Mouse (Mus musculus) embryonic facial prominence, embryonic 13.5 days (tissue): ENCODE measurements around the gene Tbc1d4. TPM values are rescaled to one million over a fixed set of nuclear protein-coding genes. Genes with fewer than 3 reads are reported as not detected.

Experiments
- ATAC-seq: fragments of 200-750 bp; cut with Nextera tagmentation; 2 replicates; pipeline ENCODE4 v1.8.0; 2017; ENCODE audit warnings: low read depth; ENCODE audit not compliant: insufficient number of reproducible peaks, insufficient read depth, low FRiP score, low TSS enrichment
- H3K27ac ChIP-seq: fragments of 300-500 bp; sonication (generic); 2 replicates; pipeline ENCODE4 v1.5.1; 2015; ENCODE audit warnings: moderate library complexity, mild to moderate bottlenecking, inconsistent platforms
- H3K27me3 ChIP-seq: fragments of 300-500 bp; sonication (generic); 2 replicates; pipeline ENCODE4 v1.6.1; 2015; ENCODE audit warnings: mild to moderate bottlenecking, inconsistent platforms
- H3K36me3 ChIP-seq: fragments of 300-500 bp; sonication (generic); 2 replicates; pipeline ENCODE4 v1.6.1; 2015; ENCODE audit warnings: mild to moderate bottlenecking, inconsistent platforms
- H3K4me1 ChIP-seq: fragments of 300-500 bp; sonication (generic); 2 replicates; pipeline ENCODE4 v1.6.1; 2015; ENCODE audit warnings: inconsistent platforms
- H3K4me2 ChIP-seq: fragments of 300-500 bp; sonication (generic); 2 replicates; pipeline ENCODE4 v1.6.1; 2015; ENCODE audit warnings: moderate library complexity, mild to moderate bottlenecking, inconsistent platforms
- H3K4me3 ChIP-seq: fragments of 300-500 bp; sonication (generic); 2 replicates; pipeline ENCODE4 v1.5.1; 2015; ENCODE audit warnings: mild to moderate bottlenecking, inconsistent platforms
- H3K9ac ChIP-seq: fragments of 300-500 bp; sonication (generic); 2 replicates; pipeline ENCODE4 v1.6.1; 2015; ENCODE audit warnings: mild to moderate bottlenecking, inconsistent platforms
- H3K9me3 ChIP-seq: fragments of 300-500 bp; sonication (generic); 2 replicates; pipeline ENCODE4 v1.6.1; 2016; ENCODE audit warnings: inconsistent platforms
- WGBS: fragments of 180-500 bp; shearing (Covaris S2); methylation state at CpG from one replicate; pipeline ENCODE4 v1.1.7; 2015; ENCODE audit warnings: mixed read lengths; 5-methylcytosine and 5-hydroxymethylcytosine counted together
- polyA plus RNA-seq: library from polyadenylated mRNA; unstranded; fragments of >200 nt; fragmentation: Nextera tagmentation; extraction: Ambion mirVana; gene quantifications from 2 replicates; pipeline ENCODE4 v1.2.1, GENCODE M21; 2015

Tbc1d4 gene
- polyA plus RNA-seq, 1 experiment from 2014 or later: 11.1 TPM

DNA sequence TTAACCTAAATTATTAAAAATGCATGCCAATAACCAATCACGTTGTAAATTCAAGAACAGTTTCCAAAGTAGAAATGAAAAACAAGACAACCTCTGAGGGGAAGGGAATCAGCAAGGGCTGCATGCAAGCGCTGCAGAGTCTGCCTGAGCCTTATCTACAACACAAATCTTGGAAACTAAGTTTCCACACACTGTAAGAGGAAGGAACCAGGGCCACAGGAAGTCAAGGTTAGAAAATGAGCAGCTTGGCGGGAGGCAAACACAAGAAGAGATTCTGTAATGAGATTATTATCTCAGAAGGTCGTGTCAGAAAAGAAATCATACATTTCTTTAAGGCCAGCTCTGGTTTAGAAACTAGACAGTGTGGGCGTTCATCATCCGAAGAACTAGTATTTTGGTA lies 156.1 kb downstream of the Tbc1d4 start:
- no peak overlapping the region for H3K9ac ChIP-seq
- ATAC-seq: no peak
- H3K27ac ChIP-seq: no peak overlapping the region

GRCm38 (mm10) chr14:101447857-101448256 lies 161.1 kb downstream of the Tbc1d4 start:
- H3K4me2 ChIP-seq: no peak overlapping the region
- H3K36me3 ChIP-seq: peaks cover 5% of the 10 kb centered on the region
- H3K27ac ChIP-seq: no peak overlapping the region
- no peaks in the 10 kb centered on the region for H3K4me1 ChIP-seq
- WGBS: 87% methylated on average over 4 of the region's 4 CpGs
- H3K9ac ChIP-seq: no peak overlapping the region
- H3K27me3 ChIP-seq: no peaks in the 10 kb centered on the region
- ATAC-seq: no peak
- no peaks in the 10 kb centered on the region for H3K9me3 ChIP-seq
- no peak overlapping the region for H3K4me3 ChIP-seq

More for the DNA sequence above, 156.1 kb downstream of the Tbc1d4 start:
- Histone ChIP-seq H3K36me3 (peaks cover 5% of the 10 kb centered on the region; the same call in 1 of the 2 replicates), H3K4me3 (no peak overlapping the region), H3K4me1 (no peaks in the 10 kb centered on the region), H3K9me3 (no peaks in the 10 kb centered on the region), H3K27me3 (no peaks in the 10 kb centered on the region), H3K4me2 (no peak overlapping the region)
- 67% methylated on average over 6 of the region's 6 CpGs for WGBS

GRCm38 (mm10) chr14:101445205-101445604 lies 163.8 kb downstream of the Tbc1d4 start:
- H3K9me3 ChIP-seq: no peaks in the 10 kb centered on the region
- no peaks in the 10 kb centered on the region for H3K4me1 ChIP-seq
- H3K4me2 ChIP-seq: no peak overlapping the region
- H3K27me3 ChIP-seq: no peaks in the 10 kb centered on the region
- H3K9ac ChIP-seq: no peak overlapping the region
- no peak overlapping the region for H3K4me3 ChIP-seq
- WGBS: 73% methylated on average over 5 of the region's 5 CpGs
- no peak for ATAC-seq
- no peak overlapping the region for H3K27ac ChIP-seq
- H3K36me3 ChIP-seq: no peaks in the 10 kb centered on the region; the same call in 1 of the 2 replicates

GRCm38 (mm10) chr14:101437925-101438324 lies 171.1 kb downstream of the Tbc1d4 start:
- Histone ChIP-seq H3K4me3 (no peak overlapping the region), H3K4me2 (no peak overlapping the region), H3K36me3 (no peaks in the 10 kb centered on the region), H3K9ac (no peak overlapping the region), H3K27me3 (no peaks in the 10 kb centered on the region), H3K9me3 (0 out of 2 replicates have a peak, but pooled peaks cover 3% of the 10 kb centered on the region), H3K4me1 (no peaks in the 10 kb centered on the region), H3K27ac (no peak overlapping the region)
- WGBS: 85% methylated on average over 3 of the region's 3 CpGs
- ATAC-seq: no peak

DNA sequence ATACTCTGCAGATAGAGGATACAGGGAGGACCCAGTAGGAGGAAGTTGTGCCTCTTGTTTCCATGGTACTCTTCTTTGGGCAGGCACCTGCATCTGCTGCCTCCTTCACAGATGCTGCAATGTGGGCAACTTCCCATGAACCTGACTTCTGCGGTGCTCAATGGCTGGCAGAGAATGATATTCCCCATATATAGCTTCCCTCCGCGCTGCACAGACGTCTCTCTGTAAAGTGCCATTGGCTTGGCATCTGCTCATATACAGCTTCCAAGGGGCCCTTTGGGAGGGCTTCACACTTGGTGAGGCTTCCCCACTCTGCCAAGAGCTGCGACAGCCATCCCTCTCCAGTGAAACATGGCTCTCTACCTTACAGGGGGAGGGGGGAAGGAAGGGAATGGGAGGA lies 178.5 kb downstream of the Tbc1d4 start:
- H3K36me3 ChIP-seq: no peaks in the 10 kb centered on the region
- H3K27ac ChIP-seq: no peak overlapping the region
- peaks cover 5% of the 10 kb centered on the region; the same call in 1 of the 2 replicates for H3K4me1 ChIP-seq
- H3K27me3 ChIP-seq: no peaks in the 10 kb centered on the region
- H3K9me3 ChIP-seq: no peaks in the 10 kb centered on the region
- H3K4me3 ChIP-seq: no peak overlapping the region
- H3K4me2 ChIP-seq: no peak overlapping the region
- ATAC-seq: no peak
- no peak overlapping the region for H3K9ac ChIP-seq
- 83% methylated on average over 5 of the region's 5 CpGs for WGBS

DNA sequence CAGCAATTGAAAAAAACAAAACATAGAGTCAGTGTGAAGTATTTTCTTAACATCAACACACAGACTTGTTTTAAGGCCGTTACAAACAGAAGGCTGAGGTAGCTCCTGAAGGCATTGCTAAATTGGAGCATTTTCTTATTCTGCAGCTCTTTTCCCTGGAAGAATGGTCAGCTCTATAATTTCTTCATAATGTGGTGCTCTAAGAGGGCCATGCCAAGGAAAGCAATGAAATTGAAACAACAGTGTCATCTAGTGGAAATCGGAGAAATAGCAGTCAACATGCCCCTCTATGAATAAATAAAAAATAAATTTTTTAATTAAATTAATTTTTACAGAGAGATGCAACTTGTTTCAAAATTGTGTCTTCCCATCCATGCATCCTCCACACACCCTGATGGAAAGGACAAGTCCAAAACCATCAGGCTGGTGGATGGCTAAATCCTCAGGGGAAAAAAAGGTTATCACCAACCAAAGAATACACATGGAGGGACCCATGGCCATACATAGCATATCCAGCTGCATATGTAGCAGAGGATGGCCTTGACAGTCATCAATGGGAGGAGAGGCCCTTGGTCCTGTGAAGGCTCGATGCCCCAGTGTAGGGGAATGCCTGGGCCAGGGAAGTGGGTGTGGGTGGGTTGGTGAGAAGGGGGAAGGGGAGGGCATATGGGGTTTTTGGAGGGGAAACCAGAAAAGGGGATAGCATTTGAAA lies 180.0 kb downstream of the Tbc1d4 start:
- Histone ChIP-seq H3K4me3 (no peak overlapping the region), H3K27me3 (no peaks in the 10 kb centered on the region), H3K4me2 (no peak overlapping the region), H3K36me3 (no peaks in the 10 kb centered on the region), H3K4me1 (peaks cover 5% of the 10 kb centered on the region; the same call in 1 of the 2 replicates), H3K9ac (no peak overlapping the region), H3K27ac (no peak overlapping the region), H3K9me3 (no peaks in the 10 kb centered on the region)
- ATAC-seq: no peak
- WGBS: 31% methylated on average over 3 of the region's 3 CpGs

DNA sequence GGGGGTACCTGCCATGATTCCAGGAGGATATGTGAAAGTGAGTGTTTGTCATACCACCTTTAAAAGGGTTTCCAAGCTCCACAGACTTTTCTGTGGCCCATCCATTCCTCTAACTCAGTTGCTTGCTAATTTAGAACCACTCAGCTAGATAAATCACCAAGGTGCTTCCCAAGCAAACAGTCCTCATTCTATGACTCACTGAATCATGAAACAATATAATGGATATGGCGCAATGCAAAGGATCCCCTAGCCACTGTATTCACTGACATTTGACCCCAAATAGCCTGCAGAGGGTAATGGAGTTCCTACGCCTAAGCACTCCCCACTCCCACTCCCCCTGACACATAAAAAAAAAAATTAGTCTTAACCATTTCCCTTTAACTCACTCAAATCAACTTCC lies 191.3 kb downstream of the Tbc1d4 start:
- H3K4me2 ChIP-seq: no peak overlapping the region
- H3K4me1 ChIP-seq: no peaks in the 10 kb centered on the region
- H3K27ac ChIP-seq: no peak overlapping the region
- ATAC-seq: no peak
- WGBS: 67% methylated on average over 2 of the region's 2 CpGs
- H3K36me3 ChIP-seq: no peaks in the 10 kb centered on the region
- H3K27me3 ChIP-seq: no peaks in the 10 kb centered on the region
- no peak overlapping the region for H3K4me3 ChIP-seq
- H3K9ac ChIP-seq: no peak overlapping the region
- peaks cover 3% of the 10 kb centered on the region; the same call in 1 of the 2 replicates for H3K9me3 ChIP-seq

Other genes starting within 250 kb of the Tbc1d4 start
- gene Commd6, start 31.5 kb upstream of the Tbc1d4 start, polyA plus RNA-seq: 89.9 and 97.8 TPM in 2 replicates
- 125 and 127 TPM in 2 replicates for gene Uchl3, start 44.8 kb upstream of the Tbc1d4 start, polyA plus RNA-seq
- 3.4 and 5.8 TPM in 2 replicates for gene Gm9922, start 120.6 kb upstream of the Tbc1d4 start, polyA plus RNA-seq
- 19.5 and 23.2 TPM in 2 replicates for gene Lmo7, start 120.8 kb upstream of the Tbc1d4 start, polyA plus RNA-seq